Mouse (Mus musculus): ENCODE measurements around the gene Sec1. TPM values are rescaled to one million over a fixed set of nuclear protein-coding genes. Genes with fewer than 3 reads are reported as not detected.

Gene Sec1
- total RNA-seq, 2 experiments from 2014 or later, result 0.16 TPM; not detected in 1

GRCm38 (mm10) chr7:45704730-45705442 lies 10.7 kb upstream of the Sec1 start, which contains the start of gene Dbp:
TSS of gene Dbp (plus strand) at chr7:45705088.
- peak; percentile 100 for DNase-seq

GRCm38 (mm10) chr7:45704046-45704559 lies 9.9 kb upstream of the Sec1 start:
- peak; percentile 77 for DNase-seq

GRCm38 (mm10) chr7:45703521-45704033 lies 9.4 kb upstream of the Sec1 start:
- DNase-seq, result peak; percentile 39

- DNase-seq, result peak; percentile 29
These were observed 8.8 kb upstream of the Sec1 start for GRCm38 (mm10) chr7:45702809-45703520.

- no peak for DNase-seq
These were observed 8.1 kb upstream of the Sec1 start for GRCm38 (mm10) chr7:45702316-45702715.

GRCm38 (mm10) chr7:45701607-45702006 lies 7.4 kb upstream of the Sec1 start:
- peak; percentile 13 for DNase-seq

- peak; percentile 31 for DNase-seq
These were observed 6.9 kb upstream of the Sec1 start for GRCm38 (mm10) chr7:45701072-45701471.

- peak; percentile 80 for DNase-seq
These were observed 6.3 kb upstream of the Sec1 start for GRCm38 (mm10) chr7:45700301-45701015.

- peak; percentile 17 for DNase-seq
These were observed 5.4 kb upstream of the Sec1 start, which contains the start of gene Car11 for GRCm38 (mm10) chr7:45699523-45700141. TSS of gene Car11 (plus strand) at chr7:45699843.

- no peak for DNase-seq
These were observed 3.7 kb upstream of the Sec1 start for GRCm38 (mm10) chr7:45697894-45698293.

- DNase-seq, result no peak
These were observed 896 bp upstream of the Sec1 start for GRCm38 (mm10) chr7:45695098-45695497.

- DNase-seq, result no peak
These were observed 1.8 kb downstream of the Sec1 start for GRCm38 (mm10) chr7:45692364-45692763.

GRCm38 (mm10) chr7:45689800-45690199 lies 4.4 kb downstream of the Sec1 start:
- DNase-seq, result no peak

GRCm38 (mm10) chr7:45689099-45689498 lies 5.1 kb downstream of the Sec1 start:
- no peak for DNase-seq

- DNase-seq, result no peak
These were observed 7.4 kb downstream of the Sec1 start for GRCm38 (mm10) chr7:45686841-45687240.

GRCm38 (mm10) chr7:45685811-45686210 lies 8.4 kb downstream of the Sec1 start:
- no peak for DNase-seq

GRCm38 (mm10) chr7:45683396-45684050 lies 10.7 kb downstream of the Sec1 start, which contains the start of gene Ntn5:
TSS of gene Ntn5 (plus strand) at chr7:45684022.
- no peak for DNase-seq

- peak; percentile 83 for DNase-seq
These were observed 11.8 kb downstream of the Sec1 start for GRCm38 (mm10) chr7:45682144-45683126.

GRCm38 (mm10) chr7:45681046-45681736 lies 13.0 kb downstream of the Sec1 start:
- DNase-seq, result peak; percentile 59

Data from gastrocnemius, postnatal 25 days (tissue).